20 mouse cellular contexts compared by ENCODE assay signal in genomic region chr17:48024045-48024444, GRCm38 (mm10). TPM values are rescaled to one million over a fixed set of nuclear protein-coding genes. Genes with fewer than 3 reads are reported as not detected.
DNase-seq lines count a peak whose midpoint lies in the region; ATAC-seq and TF ChIP-seq lines count a peak whose summit lies in the region.
"Had no signal": no experiment of that assay in that cellular context is flagged by ENCODE, and none has a peak within 500 bp of the region (broad histone marks: within the 10 kb centered on the region; RNA-seq: fewer than 3 reads in every experiment).

No protein-coding gene starts in this region.

- no peaks in the 10 kb centered on the region for H3K36me3 ChIP-seq in hindbrain, embryonic 10.5 days
- H3K36me3 ChIP-seq in hindbrain, embryonic 12.5 days: no peaks in the 10 kb centered on the region
- no peaks in the 10 kb centered on the region for H3K36me3 ChIP-seq in heart, embryonic 14.5 days (ENCODE audit: control insufficient read depth, insufficient read depth, low read length)
- no peaks in the 10 kb centered on the region for H3K36me3 ChIP-seq in limb, embryonic 14.5 days (ENCODE audit: control insufficient read depth, insufficient read depth, low read length)
- H3K36me3 ChIP-seq: G1E; neural tube, embryonic 15.5 days had no signal

- H3K27me3 ChIP-seq in hindbrain, embryonic 10.5 days (ENCODE audit: insufficient read depth, poor library complexity, severe bottlenecking): peaks cover 53% of the 10 kb centered on the region
- H3K27me3 ChIP-seq in hindbrain, embryonic 12.5 days: peaks cover 18% of the 10 kb centered on the region
- no peaks in the 10 kb centered on the region for H3K27me3 ChIP-seq in heart, embryonic 14.5 days (ENCODE audit: control insufficient read depth, insufficient read depth, low read length)
- no peaks in the 10 kb centered on the region for H3K27me3 ChIP-seq in limb, embryonic 14.5 days (ENCODE audit: control insufficient read depth, insufficient read depth, low read length)

- H3K27ac ChIP-seq in hindbrain, embryonic 10.5 days: 0 out of 2 replicates have a peak overlapping the region, but pooled peaks have one; percentile 42
- no peak overlapping the region for H3K27ac ChIP-seq in hindbrain, embryonic 12.5 days
- H3K27ac ChIP-seq in heart, embryonic 14.5 days (replicated peaks in 1 of 2; ENCODE audit: control insufficient read depth in 1 of 2, insufficient read depth in 1 of 2, low read depth in 2 of 2, low read length in 2 of 2): peak overlapping the region; percentile 69 to 86
- no peak overlapping the region for H3K27ac ChIP-seq in limb, embryonic 14.5 days (replicated peaks; ENCODE audit: low read depth, low read length)
- H3K27ac ChIP-seq: kidney, postnatal 0 days; neural tube, embryonic 15.5 days had no signal

- WGBS in hindbrain, embryonic 10.5 days: 79% methylated on average over 8 of the region's 8 CpGs
- 74% methylated on average over 8 of the region's 8 CpGs for WGBS in hindbrain, embryonic 12.5 days
- WGBS in heart, embryonic 14.5 days: 22% methylated on average over 8 of the region's 8 CpGs
- 49% methylated on average over 8 of the region's 8 CpGs for WGBS in limb, embryonic 14.5 days

- H3K9me3 ChIP-seq in hindbrain, embryonic 10.5 days: no peaks in the 10 kb centered on the region
- no peaks in the 10 kb centered on the region for H3K9me3 ChIP-seq in hindbrain, embryonic 12.5 days (replicated peaks)
- H3K9me3 ChIP-seq in heart, embryonic 14.5 days (ENCODE audit: control insufficient read depth, low read length): no peaks in the 10 kb centered on the region
- no peaks in the 10 kb centered on the region for H3K9me3 ChIP-seq in limb, embryonic 14.5 days (ENCODE audit: control insufficient read depth, low read length)
- H3K9me3 ChIP-seq: neural tube, embryonic 15.5 days had no signal

- DNase-seq in hindbrain, embryonic 10.5 days (ENCODE audit: low spot score): no peak
- peak; percentile 48 to 74 for DNase-seq in gastrocnemius, adult 8-10 months (ENCODE audit: low spot score in 2 of 2)
- no peak for DNase-seq in limb, embryonic 14.5 days (ENCODE audit: low spot score)
- no peak for DNase-seq in spleen, postnatal 36 days (ENCODE audit: low spot score in 2 of 2)
- no peak for DNase-seq in kidney, postnatal 4 days
- no peak for DNase-seq in cerebellum, postnatal 25 days
- DNase-seq: adrenal gland, postnatal 36 days; lung, adult 2 months; thymus, adult 2 months had no signal

- no peak for TF ChIP-seq POLR2A in limb, embryonic 14.5 days (IDR thresholded peaks at IDR 0.05; ENCODE audit: borderline replicate concordance, extremely low read depth, insufficient read depth, insufficient read length)

- no peak overlapping the region for H3K4me3 ChIP-seq in hindbrain, embryonic 10.5 days
- no peak overlapping the region for H3K4me3 ChIP-seq in hindbrain, embryonic 12.5 days
- no peak overlapping the region for H3K4me3 ChIP-seq in heart, embryonic 14.5 days (ENCODE audit: control insufficient read depth in 1 of 2, insufficient read depth in 1 of 2, low read depth in 1 of 2, low read length in 2 of 2)
- H3K4me3 ChIP-seq in limb, embryonic 14.5 days (replicated peaks; ENCODE audit: low read length): no peak overlapping the region
- H3K4me3 ChIP-seq: neural tube, embryonic 15.5 days had no signal

- H3K9ac ChIP-seq in hindbrain, embryonic 12.5 days: no peak overlapping the region
- peak overlapping the region; percentile 42 for H3K9ac ChIP-seq in heart, embryonic 14.5 days (ENCODE audit: low read length)
- H3K9ac ChIP-seq in limb, embryonic 14.5 days (ENCODE audit: low read depth, low read length, severe bottlenecking): no peak overlapping the region
- H3K9ac ChIP-seq: neural tube, embryonic 15.5 days had no signal

- ATAC-seq in hindbrain, embryonic 12.5 days (ENCODE audit: low FRiP score): no peak
- peak; percentile 64 for ATAC-seq in heart, embryonic 14.5 days (ENCODE audit: insufficient number of reproducible peaks, insufficient read depth, low FRiP score, low read depth)
- ATAC-seq in limb, embryonic 14.5 days (ENCODE audit: low FRiP score, low read depth): peak; percentile 45; the same call in 1 of the 2 replicates
- ATAC-seq: forebrain, embryonic 16.5 days; inflammation-experienced regulatory T-cells, adult 6 months had no signal

- peaks cover 53% of the 10 kb centered on the region for H3K4me1 ChIP-seq in hindbrain, embryonic 10.5 days (replicated peaks)
- peaks cover 18% of the 10 kb centered on the region for H3K4me1 ChIP-seq in hindbrain, embryonic 12.5 days
- H3K4me1 ChIP-seq in heart, embryonic 14.5 days (ENCODE audit: control insufficient read depth in 2 of 2, insufficient read depth in 2 of 2, low read length in 2 of 2): peaks cover 34 to 42% of the 10 kb centered on the region in 2 experiments
- H3K4me1 ChIP-seq in limb, embryonic 14.5 days (ENCODE audit: control insufficient read depth, insufficient read depth, low read length): peaks cover 23% of the 10 kb centered on the region

- no peak overlapping the region for H3K4me2 ChIP-seq in hindbrain, embryonic 12.5 days (replicated peaks)
- peak overlapping the region; percentile 36 for H3K4me2 ChIP-seq in heart, embryonic 14.5 days (ENCODE audit: low read length)
- no peak overlapping the region for H3K4me2 ChIP-seq in limb, embryonic 14.5 days (replicated peaks; ENCODE audit: low read depth, low read length, severe bottlenecking)
- H3K4me2 ChIP-seq: neural tube, embryonic 15.5 days had no signal

RNA-seq across cellular contexts. Expression of gene 1700122O11Rik, which starts 14.0 kb away (rescaled TPM):
- polyA plus RNA-seq in hindbrain, embryonic 10.5 days (2016; fragmentation: Nextera tagmentation; extraction: Ambion mirVana): not detected in 2 replicates
- polyA plus RNA-seq in hindbrain, embryonic 12.5 days (2016; fragmentation: Nextera tagmentation; extraction: Ambion mirVana): not detected in 2 replicates
- total RNA-seq in gastrocnemius, adult 8-10 months (2022): not detected
- not detected in 2 replicates for polyA plus RNA-seq in heart, embryonic 14.5 days (2014; fragmentation: Nextera tagmentation; extraction: Ambion mirVana)
- not detected in 2 replicates for polyA plus RNA-seq in limb, embryonic 14.5 days (2012; rRNA removed)
- not detected in 2 replicates for polyA plus RNA-seq in limb, embryonic 14.5 days (2014; fragmentation: Nextera tagmentation; extraction: Ambion mirVana)
- total RNA-seq: adrenal gland, postnatal 36 days; G1E; granulocyte monocyte progenitor cell, adult 5-6 weeks; layer of hippocampus, postnatal 10 days; megakaryocyte, adult 5-6 weeks had no signal
- polyA plus RNA-seq: forebrain, embryonic 16.5 days; G1E; inflammation-experienced regulatory T-cells, adult 6 months; kidney, postnatal 0 days; limb, embryonic 11.5 days; lung, adult 2 months; neural tube, embryonic 15.5 days; thymus, adult 2 months had no signal

Comparison
In these comparisons a context has a peak if more than half of its experiments do, and no peak if none do; other contexts are left out.
1. H3K27ac ChIP-seq: peak in hindbrain, embryonic 10.5 days (single experiment) and heart, embryonic 14.5 days (2 of 2); none in hindbrain, embryonic 12.5 days (single experiment) and limb, embryonic 14.5 days (single experiment).
2. DNase-seq: peak in gastrocnemius, adult 8-10 months (2 of 2); none in hindbrain, embryonic 10.5 days (single experiment), limb, embryonic 14.5 days (single experiment), spleen, postnatal 36 days (0 of 2), kidney, postnatal 4 days (0 of 2) and cerebellum, postnatal 25 days (0 of 2).